Mouse (Mus musculus): ENCODE data around the gene Dcaf1.

The Dcaf1 gene

GRCm38 (mm10) chr9:106821618-106822380 lies at the start of gene Dcaf1:
Gene Dcaf1, plus strand, starts transcription at chr9:106821874.
- DNase-seq (ENCODE audit: low read depth, low spot score): peak; percentile 99
- no peaks in the 10 kb centered on the region for H3K36me3 ChIP-seq (ENCODE audit: control insufficient read depth, insufficient read depth, low read length, poor library complexity, severe bottlenecking)

GRCm38 (mm10) chr9:106776116-106776515 lies 45.6 kb upstream of the Dcaf1 start:
- Histone ChIP-seq H3K27me3 (ENCODE audit: control insufficient read depth, insufficient read depth, low read length, poor library complexity, severe bottlenecking) (no peaks in the 10 kb centered on the region), H3K36me3 (ENCODE audit: control insufficient read depth, insufficient read depth, low read length, poor library complexity, severe bottlenecking) (no peaks in the 10 kb centered on the region)
- DNase-seq (ENCODE audit: low read depth, low spot score): no peak

More at GRCm38 (mm10) chr9:106821618-106822380, at the start of gene Dcaf1:
- no peaks in the 10 kb centered on the region for H3K27me3 ChIP-seq (ENCODE audit: control insufficient read depth, insufficient read depth, low read length, poor library complexity, severe bottlenecking)

GRCm38 (mm10) chr9:106777423-106777822 lies 44.3 kb upstream of the Dcaf1 start:
- Histone ChIP-seq H3K36me3 (ENCODE audit: control insufficient read depth, insufficient read depth, low read length, poor library complexity, severe bottlenecking) (no peaks in the 10 kb centered on the region), H3K27me3 (ENCODE audit: control insufficient read depth, insufficient read depth, low read length, poor library complexity, severe bottlenecking) (no peaks in the 10 kb centered on the region)
- no peak for DNase-seq (ENCODE audit: low read depth, low spot score)

- no peaks in the 10 kb centered on the region for H3K36me3 ChIP-seq (ENCODE audit: control insufficient read depth, insufficient read depth, low read length, poor library complexity, severe bottlenecking)
- DNase-seq (ENCODE audit: low read depth, low spot score): peak; percentile 8
- H3K27me3 ChIP-seq (ENCODE audit: control insufficient read depth, insufficient read depth, low read length, poor library complexity, severe bottlenecking): no peaks in the 10 kb centered on the region
These were observed 43.4 kb upstream of the Dcaf1 start for GRCm38 (mm10) chr9:106778319-106778718.

GRCm38 (mm10) chr9:106780086-106780485 lies 41.6 kb upstream of the Dcaf1 start:
- H3K36me3 ChIP-seq (ENCODE audit: control insufficient read depth, insufficient read depth, low read length, poor library complexity, severe bottlenecking): no peaks in the 10 kb centered on the region
- no peak for DNase-seq (ENCODE audit: low read depth, low spot score)
- no peaks in the 10 kb centered on the region for H3K27me3 ChIP-seq (ENCODE audit: control insufficient read depth, insufficient read depth, low read length, poor library complexity, severe bottlenecking)

- no peaks in the 10 kb centered on the region for H3K27me3 ChIP-seq (ENCODE audit: control insufficient read depth, insufficient read depth, low read length, poor library complexity, severe bottlenecking)
- DNase-seq (ENCODE audit: low read depth, low spot score): no peak
- H3K36me3 ChIP-seq (ENCODE audit: control insufficient read depth, insufficient read depth, low read length, poor library complexity, severe bottlenecking): no peaks in the 10 kb centered on the region
These were observed 38.1 kb upstream of the Dcaf1 start for GRCm38 (mm10) chr9:106783554-106783953.

GRCm38 (mm10) chr9:106785206-106785605 lies 36.5 kb upstream of the Dcaf1 start:
- H3K27me3 ChIP-seq (ENCODE audit: control insufficient read depth, insufficient read depth, low read length, poor library complexity, severe bottlenecking): no peaks in the 10 kb centered on the region
- no peak for DNase-seq (ENCODE audit: low read depth, low spot score)
- no peaks in the 10 kb centered on the region for H3K36me3 ChIP-seq (ENCODE audit: control insufficient read depth, insufficient read depth, low read length, poor library complexity, severe bottlenecking)

- peak; percentile 17 for DNase-seq (ENCODE audit: low read depth, low spot score)
- Histone ChIP-seq H3K36me3 (ENCODE audit: control insufficient read depth, insufficient read depth, low read length, poor library complexity, severe bottlenecking) (no peaks in the 10 kb centered on the region), H3K27me3 (ENCODE audit: control insufficient read depth, insufficient read depth, low read length, poor library complexity, severe bottlenecking) (no peaks in the 10 kb centered on the region)
These were observed 33.5 kb upstream of the Dcaf1 start for GRCm38 (mm10) chr9:106787979-106788811.

- DNase-seq (ENCODE audit: low read depth, low spot score): peak; percentile 82
- H3K27me3 ChIP-seq (ENCODE audit: control insufficient read depth, insufficient read depth, low read length, poor library complexity, severe bottlenecking): no peaks in the 10 kb centered on the region
- no peaks in the 10 kb centered on the region for H3K36me3 ChIP-seq (ENCODE audit: control insufficient read depth, insufficient read depth, low read length, poor library complexity, severe bottlenecking)
These were observed 32.8 kb upstream of the Dcaf1 start, which contains the start of gene Rad54l2 for GRCm38 (mm10) chr9:106788812-106789321. Gene Rad54l2, minus strand, starts transcription at chr9:106789194.

- Histone ChIP-seq H3K27me3 (ENCODE audit: control insufficient read depth, insufficient read depth, low read length, poor library complexity, severe bottlenecking) (no peaks in the 10 kb centered on the region), H3K36me3 (ENCODE audit: control insufficient read depth, insufficient read depth, low read length, poor library complexity, severe bottlenecking) (no peaks in the 10 kb centered on the region)
- no peak for DNase-seq (ENCODE audit: low read depth, low spot score)
These were observed 32.3 kb upstream of the Dcaf1 start for GRCm38 (mm10) chr9:106789363-106789762.

GRCm38 (mm10) chr9:106790831-106791230 lies 30.8 kb upstream of the Dcaf1 start:
- DNase-seq (ENCODE audit: low read depth, low spot score): no peak
- Histone ChIP-seq H3K36me3 (ENCODE audit: control insufficient read depth, insufficient read depth, low read length, poor library complexity, severe bottlenecking) (no peaks in the 10 kb centered on the region), H3K27me3 (ENCODE audit: control insufficient read depth, insufficient read depth, low read length, poor library complexity, severe bottlenecking) (no peaks in the 10 kb centered on the region)

GRCm38 (mm10) chr9:106806503-106806902 lies 15.2 kb upstream of the Dcaf1 start:
- no peaks in the 10 kb centered on the region for H3K27me3 ChIP-seq (ENCODE audit: control insufficient read depth, insufficient read depth, low read length, poor library complexity, severe bottlenecking)
- no peak for DNase-seq (ENCODE audit: low read depth, low spot score)
- no peaks in the 10 kb centered on the region for H3K36me3 ChIP-seq (ENCODE audit: control insufficient read depth, insufficient read depth, low read length, poor library complexity, severe bottlenecking)

GRCm38 (mm10) chr9:106818191-106818590 lies 3.5 kb upstream of the Dcaf1 start:
- no peaks in the 10 kb centered on the region for H3K27me3 ChIP-seq (ENCODE audit: control insufficient read depth, insufficient read depth, low read length, poor library complexity, severe bottlenecking)
- no peaks in the 10 kb centered on the region for H3K36me3 ChIP-seq (ENCODE audit: control insufficient read depth, insufficient read depth, low read length, poor library complexity, severe bottlenecking)
- no peak for DNase-seq (ENCODE audit: low read depth, low spot score)

GRCm38 (mm10) chr9:106819201-106819600 lies 2.5 kb upstream of the Dcaf1 start:
- Histone ChIP-seq H3K27me3 (ENCODE audit: control insufficient read depth, insufficient read depth, low read length, poor library complexity, severe bottlenecking) (no peaks in the 10 kb centered on the region), H3K36me3 (ENCODE audit: control insufficient read depth, insufficient read depth, low read length, poor library complexity, severe bottlenecking) (no peaks in the 10 kb centered on the region)
- peak; percentile 61 for DNase-seq (ENCODE audit: low read depth, low spot score)

- H3K27me3 ChIP-seq (ENCODE audit: control insufficient read depth, insufficient read depth, low read length, poor library complexity, severe bottlenecking): no peaks in the 10 kb centered on the region
- H3K36me3 ChIP-seq (ENCODE audit: control insufficient read depth, insufficient read depth, low read length, poor library complexity, severe bottlenecking): no peaks in the 10 kb centered on the region
- peak; percentile 11 for DNase-seq (ENCODE audit: low read depth, low spot score)
These were observed 540 bp upstream of the Dcaf1 start for GRCm38 (mm10) chr9:106821050-106821617.

All from splenic B cell, adult 2 months (primary cell).